In genomic region chr8:89044511-89045217, GRCm38 (mm10) we compare ENCODE assay signal across 9 mouse cellular contexts. TPM values are rescaled to one million over a fixed set of nuclear protein-coding genes. Genes with fewer than 3 reads are reported as not detected.
DNase-seq lines count a peak whose midpoint lies in the region; ATAC-seq and TF ChIP-seq lines count a peak whose summit lies in the region.
"Had no signal": no experiment of that assay in that cellular context is flagged by ENCODE, and none has a peak within 500 bp of the region (broad histone marks: within the 10 kb centered on the region; RNA-seq: fewer than 3 reads in every experiment).

No protein-coding gene starts in this region.

- peaks cover 71% of the 10 kb centered on the region for H3K27me3 ChIP-seq in embryonic facial prominence, embryonic 12.5 days
- H3K27me3 ChIP-seq in intestine, postnatal 0 days (replicated peaks; ENCODE audit: control insufficient read depth, insufficient read depth, low read length): peaks cover 96% of the 10 kb centered on the region
- peaks cover 68% of the 10 kb centered on the region for H3K27me3 ChIP-seq in midbrain, embryonic 13.5 days

- H3K9ac ChIP-seq in embryonic facial prominence, embryonic 12.5 days: no peak overlapping the region
- no peak overlapping the region for H3K9ac ChIP-seq in intestine, postnatal 0 days (ENCODE audit: low read depth, low read length)
- peak overlapping the region; percentile 78 for H3K9ac ChIP-seq in midbrain, embryonic 13.5 days (replicated peaks)

- no peak overlapping the region for H3K27ac ChIP-seq in embryonic facial prominence, embryonic 12.5 days
- no peak overlapping the region for H3K27ac ChIP-seq in intestine, postnatal 0 days (ENCODE audit: low read depth, low read length)
- peak overlapping the region; percentile 91 for H3K27ac ChIP-seq in midbrain, embryonic 13.5 days

- peak overlapping the region; percentile 49 for H3K4me3 ChIP-seq in embryonic facial prominence, embryonic 12.5 days
- peak overlapping the region; percentile 56 for H3K4me3 ChIP-seq in intestine, postnatal 0 days (ENCODE audit: low read depth, low read length)
- H3K4me3 ChIP-seq in midbrain, embryonic 13.5 days (replicated peaks): peak overlapping the region; percentile 66
- H3K4me3 ChIP-seq: myocyte had no signal

- TF ChIP-seq CTCF in intestine, postnatal 0 days (IDR thresholded peaks at IDR 0.05; ENCODE audit: low read depth): no peak

- peak; percentile 38 to 45 for DNase-seq in cerebellum, postnatal 10 days
- DNase-seq in cerebellum, adult 9-11 months: no peak
- no peak for DNase-seq in spleen, postnatal 14 days (ENCODE audit: low spot score in 2 of 2)
- no peak for DNase-seq in urinary bladder, postnatal 36 days (ENCODE audit: low spot score in 2 of 2)
- DNase-seq in spleen, postnatal 36 days (ENCODE audit: low spot score in 2 of 2): no peak

- H3K9me3 ChIP-seq in embryonic facial prominence, embryonic 12.5 days: no peaks in the 10 kb centered on the region
- H3K9me3 ChIP-seq in intestine, postnatal 0 days (ENCODE audit: control insufficient read depth): no peaks in the 10 kb centered on the region
- H3K9me3 ChIP-seq in midbrain, embryonic 13.5 days: no peaks in the 10 kb centered on the region

- ATAC-seq in embryonic facial prominence, embryonic 12.5 days (ENCODE audit: insufficient number of reproducible peaks, insufficient read depth, low FRiP score, low TSS enrichment): no peak
- no peak for ATAC-seq in intestine, postnatal 0 days
- no peak for ATAC-seq in midbrain, embryonic 13.5 days

- H3K4me1 ChIP-seq in embryonic facial prominence, embryonic 12.5 days: peaks cover 21% of the 10 kb centered on the region
- 0 out of 2 replicates have a peak, but pooled peaks cover 7% of the 10 kb centered on the region for H3K4me1 ChIP-seq in intestine, postnatal 0 days (replicated peaks; ENCODE audit: control insufficient read depth, insufficient read depth, low read length)
- H3K4me1 ChIP-seq in midbrain, embryonic 13.5 days (replicated peaks): peaks cover 63% of the 10 kb centered on the region

- peak overlapping the region; percentile 87 for H3K4me2 ChIP-seq in embryonic facial prominence, embryonic 12.5 days (replicated peaks)
- peak overlapping the region; percentile 89 for H3K4me2 ChIP-seq in intestine, postnatal 0 days (replicated peaks; ENCODE audit: low read depth)
- peak overlapping the region; percentile 66 for H3K4me2 ChIP-seq in midbrain, embryonic 13.5 days (replicated peaks)

- whole genome bisulfite sequencing in embryonic facial prominence, embryonic 12.5 days: under 1% methylated on average over 31 of the region's 31 CpGs
- 1% methylated on average over 31 of the region's 31 CpGs for WGBS in intestine, postnatal 0 days
- under 1% methylated on average over 31 of the region's 31 CpGs for WGBS in midbrain, embryonic 13.5 days

- no peaks in the 10 kb centered on the region for H3K36me3 ChIP-seq in embryonic facial prominence, embryonic 12.5 days
- no peaks in the 10 kb centered on the region for H3K36me3 ChIP-seq in intestine, postnatal 0 days (ENCODE audit: control insufficient read depth, insufficient read depth)
- no peaks in the 10 kb centered on the region for H3K36me3 ChIP-seq in midbrain, embryonic 13.5 days

RNA-seq across cellular contexts. Expression of gene Sall1, which starts 0.7 kb away (rescaled TPM):
- 2.5 and 3.0 TPM in 2 replicates for polyA plus RNA-seq in embryonic facial prominence, embryonic 12.5 days (2016; fragmentation: Nextera tagmentation; extraction: Ambion mirVana)
- polyA plus RNA-seq in intestine, postnatal 0 days (2015; fragmentation: Nextera tagmentation; extraction: Ambion mirVana): 0.76 and 0.78 TPM in 2 replicates
- polyA plus RNA-seq in midbrain, embryonic 13.5 days (2015; fragmentation: Nextera tagmentation; extraction: Ambion mirVana): 9.1 and 11.0 TPM in 2 replicates
- polyA plus RNA-seq: myocyte had no signal

Comparison
In these comparisons a context has a peak if more than half of its experiments do, and no peak if none do; other contexts are left out.
1. DNase-seq: peak in cerebellum, postnatal 10 days (2 of 2); none in cerebellum, adult 9-11 months (single experiment), spleen, postnatal 14 days (0 of 2), urinary bladder, postnatal 36 days (0 of 2) and spleen, postnatal 36 days (0 of 2).
2. Peak in every context shown above with its lines, with median percentiles within 50 percentile points of each other: H3K4me2 ChIP-seq and H3K4me3 ChIP-seq.